8 mouse cellular contexts compared by ENCODE assay signal in the genomic region with DNA sequence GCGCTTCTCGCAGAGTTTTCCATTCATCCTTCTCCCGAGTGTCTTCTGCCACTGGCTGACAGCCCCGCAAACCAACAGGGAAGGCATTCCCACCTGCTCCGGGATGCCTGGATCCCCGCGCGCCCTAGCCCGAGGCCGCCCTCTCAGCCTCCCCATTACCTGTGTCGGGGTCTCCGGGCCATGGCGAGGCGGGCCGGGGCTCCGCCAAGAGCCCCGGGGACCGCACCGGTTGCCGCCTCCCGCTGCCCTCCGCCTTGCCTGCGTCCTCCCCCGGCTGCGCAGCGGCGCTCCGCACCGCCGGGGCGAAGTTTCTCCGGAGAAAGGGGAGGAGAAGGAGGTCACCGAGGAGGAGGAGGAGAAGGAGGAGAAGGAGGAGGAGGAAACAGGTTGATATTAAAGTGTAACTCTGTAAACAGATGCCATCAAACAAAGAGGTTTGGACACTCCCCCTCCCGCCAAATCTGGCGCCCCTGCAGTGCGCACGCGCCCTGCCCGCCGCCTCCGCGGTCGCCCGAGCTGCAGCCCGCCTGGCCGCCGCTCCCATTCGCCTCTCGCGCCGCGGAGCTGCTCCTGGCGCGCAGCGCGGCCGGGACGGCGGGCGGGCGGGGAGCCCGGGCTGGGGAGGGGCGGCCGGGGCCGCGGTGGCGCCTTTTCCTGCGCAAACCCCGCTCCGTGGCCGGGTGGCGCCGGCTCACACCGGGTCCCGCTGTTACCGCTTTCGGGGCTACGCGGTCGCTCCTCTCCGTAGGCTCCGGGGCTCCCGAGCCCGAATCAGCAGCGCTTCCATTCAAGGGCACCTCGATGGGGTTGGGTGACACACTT. TPM values are rescaled to one million over a fixed set of nuclear protein-coding genes. Genes with fewer than 3 reads are reported as not detected.
DNase-seq lines count a peak whose midpoint lies in the region; ATAC-seq and TF ChIP-seq lines count a peak whose summit lies in the region.

TSS of gene Myb (minus strand) at position 448 of the 822 bp plus-strand sequence.

- peak; percentile 29 to 36 for DNase-seq in left cerebral cortex, adult 18-20 months (ENCODE audit: low spot score in 2 of 2)
- DNase-seq in left cerebral cortex, adult 8-10 months (ENCODE audit: low spot score in 2 of 2) = no peak
- peak; percentile 78 to 86 for DNase-seq in cerebellum, postnatal 10 days
- peak; percentile 32 to 47 for DNase-seq in frontal cortex, postnatal 36 days (ENCODE audit: low spot score in 2 of 2)
- no peak for DNase-seq in liver, adult 2 months (ENCODE audit: extremely low read depth, low read depth, low spot score)
- DNase-seq in midbrain, postnatal 0 days (ENCODE audit: low spot score) = peak; percentile 64
- DNase-seq in splenic B cell, adult 2 months (ENCODE audit: low read depth, low spot score) = peak; percentile 74

- under 1% methylated on average over 78 of the region's 86 CpGs for WGBS in intestine, embryonic 16.5 days
- under 1% methylated on average over 83 of the region's 86 CpGs for WGBS in liver, adult 2 months
- WGBS in midbrain, postnatal 0 days = under 1% methylated on average over 70 of the region's 86 CpGs

- peaks cover 12% of the 10 kb centered on the region; the same call in 1 of the 2 replicates for H3K27me3 ChIP-seq in intestine, embryonic 16.5 days (replicated peaks; ENCODE audit: control insufficient read depth, insufficient read depth, low read length)
- peaks cover 27% of the 10 kb centered on the region for H3K27me3 ChIP-seq in liver, adult 2 months (ENCODE audit: control insufficient read depth, insufficient read depth, low read length)
- 0 out of 2 replicates have a peak, but pooled peaks cover 10% of the 10 kb centered on the region for H3K27me3 ChIP-seq in midbrain, postnatal 0 days (ENCODE audit: insufficient read depth, low read length)
- H3K27me3 ChIP-seq in splenic B cell, adult 2 months (ENCODE audit: control insufficient read depth, insufficient read depth, low read length, poor library complexity, severe bottlenecking) = no peaks in the 10 kb centered on the region

- H3K4me3 ChIP-seq in intestine, embryonic 16.5 days (ENCODE audit: low read length) = peak within 1 kb of the TSS; percentile 78
- peak within 1 kb of the TSS; percentile 39; the same call in 1 of the 2 replicates for H3K4me3 ChIP-seq in liver, adult 2 months (ENCODE audit: insufficient read depth, low read depth, low read length)
- peak within 1 kb of the TSS; percentile 64 for H3K4me3 ChIP-seq in midbrain, postnatal 0 days (ENCODE audit: low read depth, low read length)

- peak; percentile 82 for ATAC-seq in intestine, embryonic 16.5 days
- peak; percentile 74 for ATAC-seq in midbrain, postnatal 0 days (ENCODE audit: low FRiP score)

- H3K4me2 ChIP-seq in intestine, embryonic 16.5 days (ENCODE audit: low read depth, low read length) = peak within 1 kb of the TSS; percentile 99
- peak within 1 kb of the TSS; percentile 99 for H3K4me2 ChIP-seq in midbrain, postnatal 0 days (ENCODE audit: low read depth, low read length, poor library complexity, severe bottlenecking)

- no peaks in the 10 kb centered on the region for H3K9me3 ChIP-seq in intestine, embryonic 16.5 days (ENCODE audit: control insufficient read depth, low read length)
- H3K9me3 ChIP-seq in midbrain, postnatal 0 days (ENCODE audit: low read length) = no peaks in the 10 kb centered on the region

- H3K36me3 ChIP-seq in intestine, embryonic 16.5 days (ENCODE audit: control insufficient read depth, insufficient read depth, low read length) = no peaks in the 10 kb centered on the region
- no peaks in the 10 kb centered on the region for H3K36me3 ChIP-seq in liver, adult 2 months (ENCODE audit: control insufficient read depth, insufficient read depth, low read length)
- no peaks in the 10 kb centered on the region for H3K36me3 ChIP-seq in midbrain, postnatal 0 days (ENCODE audit: insufficient read depth, low read length)
- no peaks in the 10 kb centered on the region for H3K36me3 ChIP-seq in splenic B cell, adult 2 months (ENCODE audit: control insufficient read depth, insufficient read depth, low read length, poor library complexity, severe bottlenecking)

- no peak for TF ChIP-seq CTCF in liver, adult 2 months (IDR thresholded peaks at IDR 0.05; ENCODE audit: low read depth, low read length)
- no peak for TF ChIP-seq CTCF in midbrain, postnatal 0 days (IDR thresholded peaks at IDR 0.05)

- TF ChIP-seq POLR2A in liver, adult 2 months (IDR thresholded peaks at IDR 0.05; ENCODE audit: extremely low read depth, insufficient read depth, low read length) = no peak

- H3K79me2 ChIP-seq in liver, adult 2 months (ENCODE audit: control insufficient read depth, insufficient read depth, low read length) = no peaks in the 10 kb centered on the region

- peak within 1 kb of the TSS; percentile 81 for H3K9ac ChIP-seq in intestine, embryonic 16.5 days (ENCODE audit: low read depth, low read length)
- H3K9ac ChIP-seq in liver, adult 2 months (ENCODE audit: low read depth, low read length) = no peak within 1 kb of the TSS
- peak within 1 kb of the TSS; percentile 48 for H3K9ac ChIP-seq in midbrain, postnatal 0 days (replicated peaks; ENCODE audit: low read length, poor library complexity, severe bottlenecking)

- H3K27ac ChIP-seq in intestine, embryonic 16.5 days (ENCODE audit: low read length) = peak within 1 kb of the TSS; percentile 41; the same call in 1 of the 2 replicates
- H3K27ac ChIP-seq in liver, adult 2 months (replicated peaks; ENCODE audit: insufficient read depth, low read depth, low read length) = no peak within 1 kb of the TSS
- H3K27ac ChIP-seq in midbrain, postnatal 0 days (ENCODE audit: low read depth, low read length) = no peak within 1 kb of the TSS

- H3K4me1 ChIP-seq in intestine, embryonic 16.5 days (ENCODE audit: control insufficient read depth, insufficient read depth, low read length) = peaks cover 10% of the 10 kb centered on the region
- H3K4me1 ChIP-seq in liver, adult 2 months (ENCODE audit: control insufficient read depth, insufficient read depth, low read length) = peaks cover 4% of the 10 kb centered on the region; the same call in 1 of the 2 replicates
- H3K4me1 ChIP-seq in midbrain, postnatal 0 days (ENCODE audit: insufficient read depth, low read length) = peaks cover 4% of the 10 kb centered on the region; the same call in 1 of the 2 replicates

RNA-seq across cellular contexts. Expression of gene Myb, which starts in this region (rescaled TPM):
- total RNA-seq in left cerebral cortex, adult 18-20 months (2021) = under 1 TPM; 0.26 to 0.28 TPM
- under 1 TPM; 0.22 to 0.50 (median 0.31) TPM for total RNA-seq in left cerebral cortex, adult 8-10 months (2022)
- polyA plus RNA-seq in intestine, embryonic 16.5 days (2015; fragmentation: Nextera tagmentation; extraction: Ambion mirVana) = 4.4 and 5.2 TPM in 2 replicates
- total RNA-seq in liver, adult 2 months (2014; rRNA removed) = 0.09 TPM in 1 of 2 replicates, not detected in the other
- polyA plus RNA-seq in liver, adult 2 months (2012; rRNA removed) = 0.10 TPM in 1 of 2 replicates, not detected in the other
- total RNA-seq in midbrain, postnatal 0 days (2014; rRNA removed) = 1.8 and 3.2 TPM in 2 replicates
- polyA plus RNA-seq in midbrain, postnatal 0 days (2015; fragmentation: Nextera tagmentation; extraction: Ambion mirVana) = 0.75 and 1.0 TPM in 2 replicates

Comparison
In these comparisons a context has a peak if more than half of its experiments do, and no peak if none do; other contexts are left out.
1. Peak in DNase-seq in left cerebral cortex, adult 18-20 months; RNA of the gene not detected or under 1 TPM.
2. DNase-seq: peak in cerebellum, postnatal 10 days (2 of 2), frontal cortex, postnatal 36 days (2 of 2), midbrain, postnatal 0 days (single experiment) and splenic B cell, adult 2 months (single experiment); none in left cerebral cortex, adult 8-10 months (0 of 2) and liver, adult 2 months (single experiment).
3. Peak in every context shown above with its lines, with median percentiles within 50 percentile points of each other: H3K4me3 ChIP-seq.